Mouse (Mus musculus) spleen, adult 2 months (tissue): ENCODE results near the gene Zzef1. TPM values are rescaled to one million over a fixed set of nuclear protein-coding genes. Genes with fewer than 3 reads are reported as not detected.

ENCODE experiments used
- DNase-seq, 2 experiments: peaks; one replicate each; pipeline versions ENCODE4 v3.0.0 to v3.0.0-alpha.2; 2012 to 2021; ENCODE audit warnings: low spot score in 2 of 2, low read depth in 1 of 2
- H3K27ac ChIP-seq: fragments of 200-500 bp; 2 replicates; pipeline ENCODE4 v1.5.1; 2012; ENCODE audit warnings: low read length, inconsistent platforms; ENCODE audit not compliant: insufficient read depth
- H3K27me3 ChIP-seq: fragments of 200-500 bp; 2 replicates; pipeline ENCODE4 v1.6.1; 2012; ENCODE audit warnings: mild to moderate bottlenecking, moderate library complexity, low read length, inconsistent platforms; ENCODE audit not compliant: control insufficient read depth, insufficient read depth
- H3K36me3 ChIP-seq: fragments of 200-500 bp; 2 replicates; pipeline ENCODE4 v1.6.1; 2012; ENCODE audit warnings: mild to moderate bottlenecking, low read length, inconsistent platforms; ENCODE audit not compliant: control insufficient read depth, insufficient read depth
- H3K4me1 ChIP-seq: fragments of 200-500 bp; 2 replicates; pipeline ENCODE4 v1.6.1; 2011; ENCODE audit warnings: inconsistent platforms; ENCODE audit not compliant: control insufficient read depth, insufficient read depth, insufficient read length
- H3K4me3 ChIP-seq: fragments of 200-500 bp; 2 replicates; pipeline ENCODE4 v1.5.1; 2011; ENCODE audit warnings: mild to moderate bottlenecking, inconsistent platforms; ENCODE audit not compliant: insufficient read depth, insufficient read length; ENCODE audit errors: extremely low read depth
- CTCF ChIP-seq: fragments of 200-500 bp; IDR thresholded peaks from 2 replicates; pipeline ENCODE4 v1.5.1; 2011; ENCODE audit warnings: mild to moderate bottlenecking, inconsistent platforms; ENCODE audit not compliant: insufficient read depth, insufficient read length, insufficient replicate concordance; ENCODE audit errors: extremely low read depth
- POLR2A ChIP-seq: fragments of 200-500 bp; IDR thresholded peaks from 2 replicates; pipeline ENCODE4 v1.6.1; 2011; ENCODE audit warnings: low read depth, low read length, inconsistent platforms
- WGBS: fragments of 180-500 bp; shearing (Covaris S2); methylation state at CpG from one replicate; pipeline ENCODE4 v1.1.7; 2018; 5-methylcytosine and 5-hydroxymethylcytosine counted together
- polyA plus RNA-seq: library from polyadenylated mRNA; depleted of rRNA; stranded (reverse); fragments of >200 nt; gene quantifications from 2 replicates; pipeline ENCODE4 v1.2.3, GENCODE M21; 2012

Zzef1 gene
- polyA plus RNA-seq, 1 experiment, result 27.4 TPM

- Histone ChIP-seq H3K4me3 (no peak overlapping the region), H3K27ac (no peak overlapping the region), H3K4me1 (peaks cover 14% of the 10 kb centered on the region; the same call in 1 of the 2 replicates), H3K36me3 (no peaks in the 10 kb centered on the region), H3K27me3 (no peaks in the 10 kb centered on the region)
- TF ChIP-seq CTCF, result no peak
- TF ChIP-seq POLR2A, result no peak
- 16% methylated on average over 6 of the region's 6 CpGs for WGBS
- no peak for DNase-seq
Measured at GRCm38 (mm10) chr11:72946560-72947119, 150.6 kb downstream of the Zzef1 start.

- Histone ChIP-seq H3K27me3 (no peaks in the 10 kb centered on the region), H3K36me3 (no peaks in the 10 kb centered on the region), H3K4me1 (peaks cover 23% of the 10 kb centered on the region; the same call in 1 of the 2 replicates), H3K4me3 (no peak overlapping the region), H3K27ac (no peak overlapping the region)
- no peak for DNase-seq
- TF ChIP-seq POLR2A, result no peak
- TF ChIP-seq CTCF, result no peak
- WGBS, result 89% methylated on average over 11 of the region's 11 CpGs
Measured at GRCm38 (mm10) chr11:72947840-72948239, 151.8 kb downstream of the Zzef1 start.

DNA sequence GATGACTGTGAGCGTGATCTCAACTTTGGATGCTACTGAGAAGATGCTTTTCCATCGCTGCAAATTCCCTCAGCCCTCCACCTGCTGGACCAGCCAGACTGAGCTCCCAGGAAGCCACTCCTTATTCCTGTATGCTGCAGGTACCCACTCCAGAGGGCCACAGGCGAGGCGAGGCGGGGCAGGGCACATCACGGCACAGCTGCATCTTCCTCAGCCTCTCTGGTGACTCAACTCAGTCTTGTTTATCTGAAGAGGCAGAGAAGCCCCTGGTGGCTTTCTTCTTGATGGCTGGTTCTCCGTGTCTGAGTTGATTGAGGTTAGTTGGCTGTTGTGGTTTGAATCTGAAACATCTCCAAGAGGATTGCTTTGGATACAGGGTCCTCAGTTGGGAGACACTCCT lies 152.2 kb downstream of the Zzef1 start:
- H3K27me3 ChIP-seq, result no peaks in the 10 kb centered on the region
- no peak overlapping the region for H3K27ac ChIP-seq
- no peak overlapping the region for H3K4me3 ChIP-seq
- TF ChIP-seq CTCF, result no peak
- TF ChIP-seq POLR2A, result no peak
- H3K4me1 ChIP-seq, result peaks cover 27% of the 10 kb centered on the region; the same call in 1 of the 2 replicates
- H3K36me3 ChIP-seq, result no peaks in the 10 kb centered on the region
- DNase-seq, result no peak
- WGBS, result 66% methylated on average over 7 of the region's 7 CpGs

GRCm38 (mm10) chr11:72951137-72952000 lies 155.3 kb downstream of the Zzef1 start:
- Histone ChIP-seq H3K27ac (0 out of 2 replicates have a peak overlapping the region, but pooled peaks have one; percentile 4), H3K4me3 (no peak overlapping the region), H3K4me1 (peaks cover 40% of the 10 kb centered on the region), H3K36me3 (no peaks in the 10 kb centered on the region), H3K27me3 (no peaks in the 10 kb centered on the region)
- WGBS, result 52% methylated on average over 22 of the region's 22 CpGs
- DNase-seq, result no peak
- TF ChIP-seq CTCF (no peak), POLR2A (no peak)

GRCm38 (mm10) chr11:72952226-72952625 lies 156.2 kb downstream of the Zzef1 start:
- Histone ChIP-seq H3K4me3 (no peak overlapping the region), H3K27me3 (no peaks in the 10 kb centered on the region), H3K36me3 (no peaks in the 10 kb centered on the region), H3K27ac (no peak overlapping the region; the same call in 1 of the 2 replicates), H3K4me1 (peaks cover 38% of the 10 kb centered on the region)
- WGBS, result 74% methylated on average over 3 of the region's 3 CpGs
- DNase-seq, result no peak
- TF ChIP-seq POLR2A, result no peak
- no peak for TF ChIP-seq CTCF

DNA sequence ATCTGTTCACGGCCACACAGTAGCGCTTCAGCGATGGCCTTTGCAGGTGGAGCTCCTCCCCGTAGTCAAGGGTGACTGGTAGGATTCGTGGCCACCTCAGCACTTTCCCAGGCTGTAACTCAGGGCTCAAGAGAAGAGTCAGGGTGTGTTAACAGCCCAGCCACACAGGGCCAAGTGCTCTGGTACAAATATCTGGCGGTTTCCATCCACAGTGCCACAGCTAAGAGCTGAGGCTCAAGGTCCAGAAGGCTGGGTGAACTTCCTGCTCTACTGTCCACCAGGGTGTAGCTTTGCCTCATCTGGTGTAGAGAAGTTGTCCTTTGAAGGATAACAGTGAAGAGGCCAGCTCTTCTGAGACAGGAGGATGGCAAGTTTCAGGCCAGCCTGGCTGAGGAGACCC lies 156.7 kb downstream of the Zzef1 start:
- H3K27me3 ChIP-seq, result no peaks in the 10 kb centered on the region
- H3K4me3 ChIP-seq, result no peak overlapping the region
- TF ChIP-seq POLR2A, result no peak
- no peak for TF ChIP-seq CTCF
- H3K36me3 ChIP-seq, result no peaks in the 10 kb centered on the region
- 72% methylated on average over 6 of the region's 6 CpGs for WGBS
- H3K4me1 ChIP-seq, result peaks cover 43% of the 10 kb centered on the region
- H3K27ac ChIP-seq, result peak overlapping the region; percentile 30
- DNase-seq, result no peak

DNA sequence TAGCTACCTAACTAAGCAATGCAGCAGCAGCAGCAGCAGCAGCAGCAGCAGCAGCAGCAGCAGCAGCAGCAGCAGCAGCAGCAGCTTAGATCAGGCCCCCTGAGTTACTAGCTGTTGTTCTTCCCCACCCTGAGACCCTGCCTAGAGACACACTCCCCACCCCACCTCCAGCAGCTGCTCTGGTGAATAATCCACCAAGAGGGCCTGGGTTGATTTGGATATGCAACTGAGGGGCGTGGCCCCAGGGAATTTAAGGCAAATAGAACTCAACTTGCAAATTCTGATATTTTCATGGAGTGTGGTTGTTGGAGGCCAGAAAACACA lies 157.1 kb downstream of the Zzef1 start:
- Histone ChIP-seq H3K4me1 (peaks cover 44% of the 10 kb centered on the region), H3K27ac (peak overlapping the region; percentile 60; the same call in 1 of the 2 replicates), H3K27me3 (no peaks in the 10 kb centered on the region), H3K4me3 (no peak overlapping the region), H3K36me3 (no peaks in the 10 kb centered on the region)
- WGBS, result 67% methylated on average over 1 of the region's 1 CpGs
- DNase-seq, result no peak
- no peak for TF ChIP-seq POLR2A
- TF ChIP-seq CTCF, result no peak
